Mouse (Mus musculus) forebrain, embryonic 15.5 days (tissue): Measurements from ENCODE around the gene Plin5. TPM values are rescaled to one million over a fixed set of nuclear protein-coding genes. Genes with fewer than 3 reads are reported as not detected.

Experiments
- ATAC-seq: fragments of 200-750 bp; cut with Nextera tagmentation; replicated peaks from 2 replicates; pipeline ENCODE4 v1.8.0; 2017; ENCODE audit warnings: mild to moderate bottlenecking, moderate TSS enrichment, moderate library complexity
- H3K27ac ChIP-seq: fragments of 300-500 bp; sonication (generic); replicated peaks from 2 replicates; pipeline ENCODE4 v1.5.1; 2015; ENCODE audit warnings: mild to moderate bottlenecking, inconsistent platforms
- H3K27me3 ChIP-seq: fragments of 300-500 bp; sonication (generic); 2 replicates; pipeline ENCODE4 v1.6.1; 2015; ENCODE audit warnings: inconsistent platforms
- H3K36me3 ChIP-seq: fragments of 300-500 bp; sonication (generic); 2 replicates; pipeline ENCODE4 v1.6.1; 2015; ENCODE audit warnings: mild to moderate bottlenecking, inconsistent platforms
- H3K4me1 ChIP-seq: fragments of 300-500 bp; sonication (generic); 2 replicates; pipeline ENCODE4 v1.6.1; 2015; ENCODE audit warnings: inconsistent platforms
- H3K4me2 ChIP-seq: fragments of 300-500 bp; sonication (generic); replicated peaks from 2 replicates; pipeline ENCODE4 v1.6.1; 2015; ENCODE audit warnings: mild to moderate bottlenecking, inconsistent platforms
- H3K4me3 ChIP-seq: fragments of 300-500 bp; sonication (generic); 2 replicates; pipeline ENCODE4 v1.5.1; 2015; ENCODE audit warnings: mild to moderate bottlenecking, inconsistent platforms
- H3K9ac ChIP-seq: fragments of 300-500 bp; sonication (generic); replicated peaks from 2 replicates; pipeline ENCODE4 v1.6.1; 2015; ENCODE audit warnings: mild to moderate bottlenecking, inconsistent platforms
- H3K9me3 ChIP-seq: fragments of 300-500 bp; sonication (generic); 2 replicates; pipeline ENCODE4 v1.6.1; 2016; ENCODE audit warnings: inconsistent platforms
- WGBS: fragments of 180-500 bp; shearing (Covaris S2); methylation state at CpG from one replicate; pipeline ENCODE4 v1.1.7; 2015; ENCODE audit warnings: mixed read lengths; 5-methylcytosine and 5-hydroxymethylcytosine counted together
- polyA plus RNA-seq: library from polyadenylated mRNA; unstranded; fragments of >200 nt; fragmentation: Nextera tagmentation; extraction: Ambion mirVana; gene quantifications from 2 replicates; pipeline ENCODE4 v1.2.1, GENCODE M21; 2015

Plin5 gene
- polyA plus RNA-seq, 1 experiment from 2014 or later = 0.69 TPM

- Histone ChIP-seq H3K4me3 (no peak overlapping the region), H3K36me3 (peaks cover 41% of the 10 kb centered on the region), H3K9ac (no peak overlapping the region), H3K4me1 (peaks cover 19% of the 10 kb centered on the region), H3K9me3 (no peaks in the 10 kb centered on the region), H3K4me2 (no peak overlapping the region), H3K27ac (no peak overlapping the region), H3K27me3 (no peaks in the 10 kb centered on the region)
- no peak for ATAC-seq
- 90% methylated on average over 10 of the region's 10 CpGs for WGBS
Measured at GRCm38 (mm10) chr17:56131136-56131535, 13.7 kb upstream of the Plin5 start.

- ATAC-seq = no peak
- no peak overlapping the region for H3K4me3 ChIP-seq
- H3K36me3 ChIP-seq = peaks cover 55% of the 10 kb centered on the region
- H3K27ac ChIP-seq = no peak overlapping the region
- H3K4me1 ChIP-seq = peaks cover 10% of the 10 kb centered on the region
- H3K27me3 ChIP-seq = peaks cover 15% of the 10 kb centered on the region
- H3K9me3 ChIP-seq = no peaks in the 10 kb centered on the region
- H3K9ac ChIP-seq = no peak overlapping the region
- 91% methylated on average over 15 of the region's 15 CpGs for WGBS
- no peak overlapping the region for H3K4me2 ChIP-seq
Measured at GRCm38 (mm10) chr17:56128246-56128645, 10.8 kb upstream of the Plin5 start.

GRCm38 (mm10) chr17:56126175-56126574 lies 8.8 kb upstream of the Plin5 start:
- Histone ChIP-seq H3K9ac (no peak overlapping the region), H3K27ac (no peak overlapping the region), H3K4me2 (no peak overlapping the region), H3K4me3 (no peak overlapping the region), H3K27me3 (peaks cover 31% of the 10 kb centered on the region), H3K9me3 (peaks cover 13% of the 10 kb centered on the region; the same call in 1 of the 2 replicates), H3K4me1 (peaks cover 8% of the 10 kb centered on the region; the same call in 1 of the 2 replicates), H3K36me3 (peaks cover 54% of the 10 kb centered on the region)
- ATAC-seq = no peak
- WGBS = 77% methylated on average over 11 of the region's 11 CpGs

GRCm38 (mm10) chr17:56125276-56125630 lies 7.9 kb upstream of the Plin5 start:
- no peak overlapping the region for H3K4me2 ChIP-seq
- 85% methylated on average over 4 of the region's 4 CpGs for WGBS
- no peak; the same call in 1 of the 2 replicates for ATAC-seq
- H3K9ac ChIP-seq = no peak overlapping the region
- H3K4me1 ChIP-seq = peaks cover 11% of the 10 kb centered on the region; the same call in 1 of the 2 replicates
- no peak overlapping the region for H3K27ac ChIP-seq
- peaks cover 40% of the 10 kb centered on the region for H3K27me3 ChIP-seq
- peaks cover 46% of the 10 kb centered on the region for H3K36me3 ChIP-seq
- H3K4me3 ChIP-seq = no peak overlapping the region
- peaks cover 13% of the 10 kb centered on the region; the same call in 1 of the 2 replicates for H3K9me3 ChIP-seq

GRCm38 (mm10) chr17:56124377-56125275 lies 7.2 kb upstream of the Plin5 start:
- Histone ChIP-seq H3K4me3 (peak overlapping the region; percentile 24), H3K4me2 (peak overlapping the region; percentile 39)
- WGBS = 8% methylated on average over 59 of the region's 59 CpGs

GRCm38 (mm10) chr17:56123681-56124340 lies 6.4 kb upstream of the Plin5 start:
- Histone ChIP-seq H3K4me1 (peaks cover 17% of the 10 kb centered on the region), H3K27ac (no peak overlapping the region), H3K9ac (no peak overlapping the region), H3K36me3 (peaks cover 33% of the 10 kb centered on the region), H3K9me3 (peaks cover 13% of the 10 kb centered on the region; the same call in 1 of the 2 replicates), H3K4me2 (peak overlapping the region; percentile 39; the same call in 1 of the 2 replicates), H3K27me3 (peaks cover 52% of the 10 kb centered on the region), H3K4me3 (peak overlapping the region; percentile 24; the same call in 1 of the 2 replicates)
- ATAC-seq = 0 out of 2 replicates have a peak, but pooled peaks have one; percentile 3
- 48% methylated on average over 59 of the region's 59 CpGs for WGBS

More at GRCm38 (mm10) chr17:56124377-56125275, 7.2 kb upstream of the Plin5 start:
- 0 out of 2 replicates have a peak, but pooled peaks have one; percentile 7 for ATAC-seq
- no peak overlapping the region for H3K27ac ChIP-seq
- peaks cover 41% of the 10 kb centered on the region for H3K36me3 ChIP-seq
- peaks cover 13% of the 10 kb centered on the region; the same call in 1 of the 2 replicates for H3K9me3 ChIP-seq
- peak overlapping the region; percentile 19; the same call in 1 of the 2 replicates for H3K9ac ChIP-seq
- peaks cover 17% of the 10 kb centered on the region for H3K4me1 ChIP-seq
- peaks cover 46% of the 10 kb centered on the region for H3K27me3 ChIP-seq

- Histone ChIP-seq H3K4me3 (no peak overlapping the region), H3K27me3 (peaks cover 59% of the 10 kb centered on the region), H3K4me2 (no peak overlapping the region), H3K9me3 (peaks cover 13% of the 10 kb centered on the region; the same call in 1 of the 2 replicates), H3K4me1 (peaks cover 17% of the 10 kb centered on the region), H3K27ac (no peak overlapping the region), H3K9ac (no peak overlapping the region), H3K36me3 (peaks cover 31% of the 10 kb centered on the region)
- ATAC-seq = no peak
- 94% methylated on average over 12 of the region's 12 CpGs for WGBS
Measured at GRCm38 (mm10) chr17:56123161-56123560, 5.8 kb upstream of the Plin5 start.

- Histone ChIP-seq H3K4me3 (no peak within 1 kb of the TSS), H3K4me2 (no peak within 1 kb of the TSS), H3K9me3 (peaks cover 13% of the 10 kb centered on the region; the same call in 1 of the 2 replicates), H3K36me3 (peaks cover 19% of the 10 kb centered on the region), H3K9ac (no peak within 1 kb of the TSS), H3K4me1 (peaks cover 22% of the 10 kb centered on the region), H3K27ac (no peak within 1 kb of the TSS), H3K27me3 (peaks cover 67% of the 10 kb centered on the region)
- ATAC-seq = no peak
- WGBS = 77% methylated on average over 2 of the region's 2 CpGs
Measured at GRCm38 (mm10) chr17:56121826-56122225, 4.4 kb upstream of the Plin5 start, which contains the start of gene Lrg1. Lrg1 (minus strand) TSS chr17:56122001.

- WGBS = 9% methylated on average over 66 of the region's 66 CpGs
- Histone ChIP-seq H3K9me3 (peaks cover 13% of the 10 kb centered on the region; the same call in 1 of the 2 replicates), H3K36me3 (peaks cover 13% of the 10 kb centered on the region), H3K4me1 (peaks cover 22% of the 10 kb centered on the region), H3K4me3 (no peak overlapping the region), H3K9ac (no peak overlapping the region), H3K27me3 (peaks cover 67% of the 10 kb centered on the region), H3K4me2 (no peak overlapping the region), H3K27ac (no peak overlapping the region)
- ATAC-seq = no peak
Measured at GRCm38 (mm10) chr17:56119981-56120880, 2.8 kb upstream of the Plin5 start.

GRCm38 (mm10) chr17:56119431-56119830 lies 2.0 kb upstream of the Plin5 start:
- Histone ChIP-seq H3K36me3 (peaks cover 8% of the 10 kb centered on the region), H3K9ac (no peak overlapping the region), H3K4me2 (no peak overlapping the region), H3K27me3 (peaks cover 64% of the 10 kb centered on the region), H3K4me1 (peaks cover 19% of the 10 kb centered on the region), H3K9me3 (peaks cover 13% of the 10 kb centered on the region; the same call in 1 of the 2 replicates), H3K27ac (no peak overlapping the region), H3K4me3 (no peak overlapping the region)
- ATAC-seq = no peak
- WGBS = 45% methylated on average over 12 of the region's 12 CpGs

GRCm38 (mm10) chr17:56116193-56116592 lies 1.2 kb downstream of the Plin5 start:
- H3K36me3 ChIP-seq = no peaks in the 10 kb centered on the region
- H3K27ac ChIP-seq = no peak overlapping the region
- peaks cover 37% of the 10 kb centered on the region for H3K27me3 ChIP-seq
- H3K4me2 ChIP-seq = no peak overlapping the region
- no peak for ATAC-seq
- H3K4me1 ChIP-seq = peaks cover 14% of the 10 kb centered on the region
- H3K9ac ChIP-seq = no peak overlapping the region
- no peak overlapping the region for H3K4me3 ChIP-seq
- 69% methylated on average over 10 of the region's 10 CpGs for WGBS
- no peaks in the 10 kb centered on the region for H3K9me3 ChIP-seq
